Mouse (Mus musculus) limb, embryonic 11.5 days (tissue): ENCODE measurements around the gene Tmprss9. TPM values are rescaled to one million over a fixed set of nuclear protein-coding genes. Genes with fewer than 3 reads are reported as not detected.

ENCODE experiments used
- ATAC-seq: fragments of 200-750 bp; cut with Nextera tagmentation; 2 replicates; pipeline ENCODE4 v1.8.0; 2017; ENCODE audit warnings: low read depth; ENCODE audit not compliant: insufficient number of reproducible peaks, low FRiP score, low TSS enrichment
- DNase-seq: peaks from one replicate; pipeline ENCODE4 v3.0.0-alpha.2; 2015; ENCODE audit warnings: low spot score
- H3K27ac ChIP-seq: fragments of 300-500 bp; sonication (generic); replicated peaks from 2 replicates; pipeline ENCODE4 v1.5.1; 2014; ENCODE audit warnings: low read depth, mild to moderate bottlenecking, low read length
- H3K27me3 ChIP-seq: fragments of 300-500 bp; sonication (generic); 2 replicates; pipeline ENCODE4 v1.6.1; 2014; ENCODE audit warnings: mild to moderate bottlenecking, low read length, mixed read lengths; ENCODE audit not compliant: control insufficient read depth, insufficient read depth
- H3K36me3 ChIP-seq: fragments of 300-500 bp; sonication (generic); 2 replicates; pipeline ENCODE4 v1.6.1; 2014; ENCODE audit warnings: mild to moderate bottlenecking, low read length, moderate library complexity, mixed read lengths; ENCODE audit not compliant: control insufficient read depth, insufficient read depth
- H3K4me1 ChIP-seq: fragments of 300-500 bp; sonication (generic); 2 replicates; pipeline ENCODE4 v1.6.1; 2014; ENCODE audit warnings: low read length, mixed read lengths; ENCODE audit not compliant: control insufficient read depth, insufficient read depth
- H3K4me2 ChIP-seq: fragments of 300-500 bp; sonication (generic); 2 replicates; pipeline ENCODE4 v1.6.1; 2014; ENCODE audit warnings: low read depth, mild to moderate bottlenecking, moderate library complexity; ENCODE audit not compliant: severe bottlenecking
- H3K4me3 ChIP-seq: fragments of 300-500 bp; sonication (generic); 2 replicates; pipeline ENCODE4 v1.5.1; 2014; ENCODE audit warnings: low read depth, low read length
- H3K9ac ChIP-seq: fragments of 300-500 bp; sonication (generic); 2 replicates; pipeline ENCODE4 v1.6.1; 2014; ENCODE audit warnings: mild to moderate bottlenecking, low read length
- H3K9me3 ChIP-seq: fragments of 300-500 bp; sonication (generic); 2 replicates; pipeline ENCODE4 v1.6.1; 2016; ENCODE audit warnings: low read length; ENCODE audit not compliant: control insufficient read depth
- WGBS: fragments of 180-500 bp; shearing (Covaris S2); extraction: QIAGEN DNeasy Blood & Tissue Kit; methylation state at CpG from one replicate; pipeline ENCODE4 v1.1.7; 2014; 5-methylcytosine and 5-hydroxymethylcytosine counted together
- polyA plus RNA-seq: library from polyadenylated mRNA; unstranded; fragments of >200 nt; fragmentation: Nextera tagmentation; extraction: Ambion mirVana; gene quantifications from 2 replicates; pipeline ENCODE4 v1.2.1, GENCODE M21; 2014

The Tmprss9 gene
- polyA plus RNA-seq, 1 experiment from 2014 or later: not detected

DNA sequence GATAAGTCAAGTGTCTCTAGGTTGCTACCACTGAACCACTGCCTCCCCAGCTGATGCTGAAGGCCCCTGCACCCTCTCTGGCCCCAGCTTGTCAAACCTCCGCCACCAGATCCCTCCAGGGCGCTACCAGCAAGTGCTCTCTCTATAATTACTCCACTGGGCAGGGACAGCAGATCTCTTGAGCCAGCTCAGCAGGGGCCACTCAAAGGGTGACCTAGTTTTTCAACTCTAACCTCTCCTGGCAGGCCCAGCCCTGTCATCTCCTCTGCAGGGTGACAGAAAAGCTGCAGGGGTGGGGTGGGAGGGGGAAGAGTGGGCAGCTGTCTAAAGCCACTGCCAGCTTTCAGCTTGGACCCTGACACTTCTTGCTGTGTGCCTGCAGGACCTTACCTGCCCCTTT is 33.8 kb upstream of the Tmprss9 start:
- H3K27ac ChIP-seq: no peak overlapping the region
- no peak overlapping the region for H3K9ac ChIP-seq
- no peak overlapping the region for H3K4me3 ChIP-seq
- H3K36me3 ChIP-seq: no peaks in the 10 kb centered on the region; the same call in 1 of the 2 replicates
- 20% methylated on average over 2 of the region's 2 CpGs for WGBS
- no peak for ATAC-seq
- peaks cover 46% of the 10 kb centered on the region for H3K27me3 ChIP-seq
- H3K4me1 ChIP-seq: no peaks in the 10 kb centered on the region
- no peak overlapping the region for H3K4me2 ChIP-seq
- H3K9me3 ChIP-seq: no peaks in the 10 kb centered on the region
- DNase-seq: no peak

GRCm38 (mm10) chr10:80838346-80838912 is 33.2 kb upstream of the Tmprss9 start:
- H3K36me3 ChIP-seq: no peaks in the 10 kb centered on the region; the same call in 1 of the 2 replicates
- no peak overlapping the region for H3K9ac ChIP-seq
- H3K9me3 ChIP-seq: no peaks in the 10 kb centered on the region
- 52% methylated on average over 2 of the region's 2 CpGs for WGBS
- H3K27ac ChIP-seq: no peak overlapping the region
- no peak for DNase-seq
- no peak for ATAC-seq
- peaks cover 48% of the 10 kb centered on the region for H3K27me3 ChIP-seq
- no peak overlapping the region for H3K4me3 ChIP-seq
- H3K4me1 ChIP-seq: peaks cover 2% of the 10 kb centered on the region; the same call in 1 of the 2 replicates
- no peak overlapping the region for H3K4me2 ChIP-seq

- H3K9me3 ChIP-seq: no peaks in the 10 kb centered on the region
- WGBS: 64% methylated on average over 6 of the region's 6 CpGs
- H3K27me3 ChIP-seq: peaks cover 49% of the 10 kb centered on the region
- no peak overlapping the region for H3K27ac ChIP-seq
- no peaks in the 10 kb centered on the region; the same call in 1 of the 2 replicates for H3K36me3 ChIP-seq
- no peak overlapping the region for H3K4me3 ChIP-seq
- no peak for ATAC-seq
- no peak overlapping the region for H3K4me2 ChIP-seq
- no peak for DNase-seq
- peaks cover 10% of the 10 kb centered on the region; the same call in 1 of the 2 replicates for H3K4me1 ChIP-seq
- no peak overlapping the region for H3K9ac ChIP-seq
These were observed 31.8 kb upstream of the Tmprss9 start for GRCm38 (mm10) chr10:80839848-80840247.

GRCm38 (mm10) chr10:80841685-80842084 is 30.0 kb upstream of the Tmprss9 start:
- 75% methylated on average over 2 of the region's 2 CpGs for WGBS
- Histone ChIP-seq H3K4me1 (peaks cover 10% of the 10 kb centered on the region; the same call in 1 of the 2 replicates), H3K36me3 (no peaks in the 10 kb centered on the region), H3K9me3 (no peaks in the 10 kb centered on the region), H3K9ac (no peak overlapping the region), H3K27ac (no peak overlapping the region), H3K4me3 (no peak overlapping the region), H3K27me3 (peaks cover 39% of the 10 kb centered on the region), H3K4me2 (no peak overlapping the region)
- DNase-seq: no peak
- no peak for ATAC-seq

GRCm38 (mm10) chr10:80842334-80842733 is 29.3 kb upstream of the Tmprss9 start:
- peaks cover 37% of the 10 kb centered on the region for H3K27me3 ChIP-seq
- ATAC-seq (no peak), DNase-seq (no peak)
- no peaks in the 10 kb centered on the region for H3K9me3 ChIP-seq
- H3K36me3 ChIP-seq: no peaks in the 10 kb centered on the region
- no peak overlapping the region for H3K9ac ChIP-seq
- 87% methylated on average over 15 of the region's 15 CpGs for WGBS
- no peak overlapping the region for H3K27ac ChIP-seq
- H3K4me3 ChIP-seq: no peak overlapping the region
- no peak overlapping the region for H3K4me2 ChIP-seq
- H3K4me1 ChIP-seq: peaks cover 10% of the 10 kb centered on the region; the same call in 1 of the 2 replicates

- 12% methylated on average over 28 of the region's 32 CpGs for WGBS
- DNase-seq: no peak
- Histone ChIP-seq H3K4me2 (peak overlapping the region; percentile 75), H3K9ac (peak overlapping the region; percentile 50), H3K36me3 (no peaks in the 10 kb centered on the region), H3K27ac (no peak overlapping the region), H3K9me3 (no peaks in the 10 kb centered on the region), H3K4me3 (peak overlapping the region; percentile 31), H3K27me3 (peaks cover 37% of the 10 kb centered on the region), H3K4me1 (peaks cover 10% of the 10 kb centered on the region; the same call in 1 of the 2 replicates)
- ATAC-seq: no peak
These were observed 28.3 kb upstream of the Tmprss9 start for GRCm38 (mm10) chr10:80843087-80843930.

DNA sequence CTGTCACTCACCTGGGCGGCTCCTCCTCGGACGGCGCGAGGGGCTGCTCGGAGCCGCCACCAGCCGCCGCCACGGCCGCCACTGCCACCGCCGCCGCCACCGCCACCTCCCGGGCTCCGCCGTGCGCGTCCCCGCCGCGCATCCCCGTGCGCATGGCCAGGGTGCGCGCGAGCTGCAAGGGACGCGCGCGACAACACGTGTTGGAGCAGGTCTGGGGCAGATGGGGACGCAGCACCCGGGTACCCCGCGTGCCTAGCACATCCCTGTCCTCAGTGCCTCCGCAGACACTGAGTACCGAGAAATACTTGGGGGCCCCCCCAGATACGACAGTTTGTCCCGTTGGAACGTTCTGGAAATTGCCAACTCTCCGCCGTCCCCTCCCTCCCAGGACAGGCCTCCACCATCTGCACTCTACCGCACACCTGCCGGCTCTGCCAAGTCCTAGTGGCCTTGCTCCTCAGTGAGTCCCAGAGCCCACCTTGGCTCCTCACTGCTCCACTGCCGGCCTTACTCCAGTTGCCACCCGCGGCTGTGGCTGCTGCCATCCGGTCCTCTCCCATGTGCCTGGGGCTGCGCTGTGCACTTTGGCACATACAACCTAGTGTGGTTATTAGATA is 27.6 kb upstream of the Tmprss9 start, which contains the start of gene Lingo3:
Lingo3 (minus strand) TSS at position 109 of the 617 bp plus-strand sequence.
- Histone ChIP-seq H3K4me1 (peaks cover 10% of the 10 kb centered on the region; the same call in 1 of the 2 replicates), H3K27ac (no peak within 1 kb of the TSS), H3K27me3 (peaks cover 37% of the 10 kb centered on the region), H3K4me2 (peak within 1 kb of the TSS; percentile 75), H3K4me3 (peak within 1 kb of the TSS; percentile 31), H3K9me3 (no peaks in the 10 kb centered on the region), H3K9ac (peak within 1 kb of the TSS; percentile 50), H3K36me3 (no peaks in the 10 kb centered on the region)
- no peak for ATAC-seq
- no peak for DNase-seq
- WGBS: 5% methylated on average over 37 of the region's 51 CpGs

DNA sequence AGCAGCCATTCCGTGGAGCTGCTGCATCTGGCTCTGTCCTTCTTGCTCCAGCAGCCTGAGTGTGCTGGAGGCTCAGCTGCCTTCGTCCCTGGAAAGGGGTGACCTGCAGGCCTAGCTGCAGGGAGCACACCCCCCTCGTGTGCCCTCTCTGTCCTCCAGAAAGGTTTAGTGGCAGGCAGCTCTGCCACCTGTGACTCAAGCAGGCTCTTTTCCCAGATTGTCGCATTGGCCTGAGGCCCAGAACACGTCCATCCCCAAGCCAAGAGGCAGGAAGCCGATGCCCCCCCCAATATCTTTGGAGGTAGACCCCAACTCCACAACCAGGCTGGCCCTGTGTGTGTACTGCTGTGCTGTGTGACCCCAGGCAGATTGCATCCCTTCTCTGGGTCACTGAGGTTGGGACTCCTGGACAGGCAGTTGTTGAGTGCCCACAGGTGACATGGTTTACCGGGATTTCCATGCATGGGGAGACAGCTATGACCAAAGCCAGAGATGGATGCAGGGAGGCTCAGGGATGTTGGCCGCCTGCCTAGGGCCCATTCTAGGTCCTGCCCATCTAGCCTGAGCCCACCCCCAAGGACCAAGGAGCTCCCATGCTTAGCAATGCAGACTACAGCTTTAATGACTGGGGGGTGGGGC is 26.5 kb upstream of the Tmprss9 start:
- H3K4me3 ChIP-seq: no peak overlapping the region
- peaks cover 10% of the 10 kb centered on the region; the same call in 1 of the 2 replicates for H3K4me1 ChIP-seq
- no peak overlapping the region for H3K27ac ChIP-seq
- H3K9ac ChIP-seq: no peak overlapping the region; the same call in 1 of the 2 replicates
- DNase-seq (no peak), ATAC-seq (no peak)
- peaks cover 37% of the 10 kb centered on the region for H3K27me3 ChIP-seq
- no peaks in the 10 kb centered on the region for H3K36me3 ChIP-seq
- no peak overlapping the region for H3K4me2 ChIP-seq
- no peaks in the 10 kb centered on the region for H3K9me3 ChIP-seq
- 59% methylated on average over 8 of the region's 8 CpGs for WGBS
